Mouse (Mus musculus) bone marrow, adult 2 months (tissue): ENCODE data around the gene Dnase1l3. TPM values are rescaled to one million over a fixed set of nuclear protein-coding genes. Genes with fewer than 3 reads are reported as not detected.

ENCODE experiments used
- H3K27ac ChIP-seq: fragments of 200-500 bp; 2 replicates; pipeline ENCODE4 v1.5.1; 2012; ENCODE audit warnings: low read depth, mild to moderate bottlenecking, control low read depth, inconsistent platforms, low read length; ENCODE audit not compliant: control insufficient read depth, poor library complexity, insufficient read depth
- H3K4me1 ChIP-seq: fragments of 200-500 bp; 2 replicates; pipeline ENCODE4 v1.6.1; 2011; ENCODE audit warnings: low read length; ENCODE audit not compliant: control insufficient read depth, insufficient read depth
- H3K4me3 ChIP-seq: fragments of 200-500 bp; replicated peaks from 2 replicates; pipeline ENCODE3; 2011; ENCODE audit warnings: mild to moderate bottlenecking, low read depth, low read length, control low read depth; ENCODE audit not compliant: control insufficient read depth
- CTCF ChIP-seq: fragments of 200-500 bp; IDR thresholded peaks from 2 replicates; pipeline ENCODE4 v1.5.1; 2011; ENCODE audit warnings: low read length, control low read depth; ENCODE audit not compliant: control insufficient read depth, insufficient read depth
- POLR2A ChIP-seq: fragments of 200-500 bp; IDR thresholded peaks from 2 replicates; pipeline ENCODE4 v1.6.1; 2011; ENCODE audit warnings: low read depth, mild to moderate bottlenecking, control low read depth, low read length, borderline replicate concordance; ENCODE audit not compliant: control insufficient read depth
- WGBS: fragments of 180-500 bp; shearing (Covaris S2); methylation state at CpG from one replicate; pipeline ENCODE4 v1.1.7; 2018; 5-methylcytosine and 5-hydroxymethylcytosine counted together
- polyA plus RNA-seq: library from polyadenylated mRNA; stranded (reverse); fragments of >200 nt; gene quantifications from 2 replicates; pipeline ENCODE4 v1.2.4, GENCODE M21; 2011; ENCODE audit warnings: low replicate concordance; ENCODE audit not compliant: missing spikeins, insufficient read depth, insufficient read length

Dnase1l3 gene
- polyA plus RNA-seq, 1 experiment = 1.6 TPM

DNA sequence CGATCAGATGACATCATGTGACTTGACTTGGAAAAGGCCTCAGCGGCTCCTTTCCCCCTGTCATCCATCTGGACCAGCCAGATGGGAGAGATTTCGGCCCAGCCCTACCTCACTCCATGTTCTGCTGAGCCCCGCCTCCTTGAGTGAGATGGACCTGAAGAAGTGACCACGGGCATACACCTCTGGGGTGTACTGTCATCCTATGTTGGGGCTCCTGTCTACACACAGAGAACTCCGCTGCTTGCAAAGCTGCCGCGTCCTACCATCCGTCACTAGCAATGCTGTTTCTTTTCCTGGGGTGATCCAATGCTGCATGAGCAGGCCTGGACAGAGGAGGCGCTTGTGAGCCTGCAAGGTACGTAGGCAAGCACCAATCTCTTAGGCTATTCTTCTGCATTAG is 33.8 kb downstream of the Dnase1l3 start:
- 68% methylated on average over 11 of the region's 11 CpGs for WGBS
- Histone ChIP-seq H3K27ac (no peak overlapping the region), H3K4me3 (no peak overlapping the region), H3K4me1 (no peaks in the 10 kb centered on the region)
- TF ChIP-seq POLR2A = no peak
- TF ChIP-seq CTCF = 0 out of 2 replicates have a peak, but pooled peaks have one; percentile 29

DNA sequence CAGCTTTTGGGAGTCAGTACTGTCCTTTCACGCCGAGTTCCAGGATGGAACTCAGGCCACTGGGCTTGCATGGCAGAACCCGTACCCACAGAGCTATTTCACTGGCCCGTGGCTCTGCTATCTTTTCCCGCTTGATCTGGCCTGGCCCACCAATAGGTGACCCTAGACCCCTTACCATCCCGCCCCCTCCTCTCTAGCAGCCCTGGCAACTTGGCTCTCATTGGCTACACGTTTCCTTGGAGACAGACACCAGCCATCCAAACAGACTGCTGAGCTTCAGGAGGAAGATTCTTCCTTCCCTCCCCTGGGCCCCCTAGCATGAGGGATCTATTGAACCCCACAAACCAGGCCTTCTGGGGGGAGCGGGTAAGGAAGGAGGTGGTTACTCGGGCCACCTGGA is 37.3 kb downstream of the Dnase1l3 start, which contains the start of gene Gm45521:
Gene Gm45521 (plus strand): TSS at position 240 of the 400 bp plus-strand sequence.
- no peak within 1 kb of the TSS for H3K4me3 ChIP-seq
- WGBS = 84% methylated on average over 9 of the region's 9 CpGs
- H3K4me1 ChIP-seq = no peaks in the 10 kb centered on the region
- TF ChIP-seq POLR2A (no peak), CTCF (no peak)
- no peak within 1 kb of the TSS for H3K27ac ChIP-seq

DNA sequence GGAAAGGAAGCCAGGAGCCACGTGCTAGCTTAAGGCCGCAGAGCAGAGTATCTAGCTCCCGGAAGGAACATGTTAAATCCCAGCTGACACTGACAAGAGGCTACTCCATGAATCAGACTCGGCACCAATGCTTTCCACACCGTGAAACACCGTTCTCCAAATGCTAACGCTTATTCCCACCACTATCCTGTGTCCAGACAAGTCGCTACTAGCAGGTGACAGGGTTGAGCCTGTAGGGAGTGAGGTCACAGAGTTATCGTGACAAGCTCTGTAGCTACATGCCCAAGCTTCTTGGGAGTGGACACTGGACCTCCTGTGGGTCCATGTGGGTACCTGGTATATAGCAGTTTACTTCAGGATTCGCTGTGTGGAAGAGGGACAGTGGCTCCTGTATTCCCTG is 37.9 kb downstream of the Dnase1l3 start:
- no peak for TF ChIP-seq CTCF
- no peak for TF ChIP-seq POLR2A
- no peak overlapping the region for H3K27ac ChIP-seq
- no peak overlapping the region for H3K4me3 ChIP-seq
- WGBS = 85% methylated on average over 10 of the region's 10 CpGs
- no peaks in the 10 kb centered on the region for H3K4me1 ChIP-seq

DNA sequence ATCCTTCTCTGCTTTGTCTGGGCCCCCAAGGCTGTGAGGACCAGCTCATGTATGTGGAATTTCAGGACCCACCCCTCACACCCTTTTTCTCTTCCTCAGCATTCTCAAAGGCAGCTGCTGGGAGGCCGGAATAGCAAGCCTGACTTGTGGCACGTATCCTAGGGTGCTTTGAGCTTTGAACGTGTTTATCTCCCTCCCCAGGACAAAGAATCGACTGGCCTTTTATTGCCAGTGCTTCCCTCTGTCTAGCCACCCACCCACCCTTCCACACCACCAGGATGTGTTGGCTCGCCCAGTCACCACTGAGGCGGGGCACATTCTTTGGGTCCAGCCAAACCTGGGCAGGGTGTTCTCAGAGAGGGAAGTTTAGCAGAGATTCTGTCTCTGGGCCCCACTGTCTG is 40.3 kb downstream of the Dnase1l3 start:
- H3K4me3 ChIP-seq = no peak overlapping the region
- TF ChIP-seq POLR2A = no peak
- TF ChIP-seq CTCF = no peak
- H3K4me1 ChIP-seq = no peaks in the 10 kb centered on the region
- WGBS = 74% methylated on average over 6 of the region's 6 CpGs
- H3K27ac ChIP-seq = no peak overlapping the region

- WGBS = 71% methylated on average over 12 of the region's 12 CpGs
- Histone ChIP-seq H3K4me1 (no peaks in the 10 kb centered on the region), H3K4me3 (no peak overlapping the region), H3K27ac (no peak overlapping the region)
- no peak for TF ChIP-seq POLR2A
- TF ChIP-seq CTCF = no peak
Observed at GRCm38 (mm10) chr14:7952610-7953254, 41.6 kb downstream of the Dnase1l3 start.

- H3K27ac ChIP-seq = no peak overlapping the region
- H3K4me1 ChIP-seq = no peaks in the 10 kb centered on the region
- TF ChIP-seq POLR2A (no peak), CTCF (no peak)
- no peak overlapping the region for H3K4me3 ChIP-seq
- 88% methylated on average over 9 of the region's 9 CpGs for WGBS
Observed at GRCm38 (mm10) chr14:7951234-7951633, 43.1 kb downstream of the Dnase1l3 start.

DNA sequence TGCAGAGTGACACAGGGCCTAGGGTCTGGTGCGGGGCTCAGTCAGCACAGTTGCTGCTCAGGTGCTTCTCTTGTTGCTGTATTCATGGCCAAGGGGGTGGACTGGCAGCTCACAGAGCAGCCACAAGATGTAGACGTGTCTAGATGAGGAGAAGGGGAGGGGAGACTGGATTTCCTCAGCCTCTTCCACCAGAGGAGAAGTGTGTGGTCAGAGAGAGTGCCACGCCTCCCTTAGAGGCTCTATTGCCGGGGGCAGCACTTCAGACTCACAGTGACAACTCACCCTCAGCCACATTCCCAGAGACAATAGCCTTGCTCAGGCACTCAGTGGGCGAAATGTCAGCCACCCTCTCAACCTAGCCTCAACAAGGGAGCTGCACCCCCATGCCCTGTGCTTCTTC is 49.1 kb downstream of the Dnase1l3 start:
- H3K27ac ChIP-seq = no peak overlapping the region
- TF ChIP-seq POLR2A (no peak), CTCF (no peak)
- no peak overlapping the region for H3K4me3 ChIP-seq
- 38% methylated on average over 5 of the region's 5 CpGs for WGBS
- H3K4me1 ChIP-seq = no peaks in the 10 kb centered on the region; the same call in 1 of the 2 replicates

DNA sequence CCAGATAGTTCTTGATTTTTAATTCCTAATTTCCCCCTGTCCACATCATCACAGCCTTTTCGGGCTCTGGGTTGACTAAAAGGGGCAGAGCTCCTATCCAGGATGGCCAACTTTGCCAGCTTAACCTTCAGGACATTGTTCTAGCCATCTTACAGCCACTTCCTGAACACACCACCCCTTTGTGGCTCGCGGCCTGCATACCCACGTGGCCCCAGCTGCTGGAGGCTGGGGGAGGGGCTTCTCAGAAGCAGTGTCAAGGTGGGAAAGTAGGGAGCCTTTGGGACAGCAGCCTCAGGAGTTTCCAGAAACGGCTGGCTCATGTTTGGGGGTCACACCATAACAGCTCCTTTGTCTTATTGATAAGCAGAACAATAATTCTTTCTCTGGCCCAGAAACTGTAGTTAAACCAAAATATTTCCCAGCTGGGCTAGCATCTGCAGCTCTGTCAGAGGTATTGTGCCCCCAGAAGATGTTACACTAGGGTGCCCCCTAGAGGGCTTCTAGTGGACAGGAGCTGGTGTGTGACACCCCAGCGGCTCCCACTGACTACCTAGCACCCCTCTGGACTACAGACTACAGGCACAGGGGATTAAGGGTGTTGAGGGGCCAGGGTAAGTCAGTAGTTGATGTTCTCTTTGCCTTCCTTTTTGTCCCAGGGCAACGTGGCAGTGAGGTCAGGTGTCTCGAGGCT is 49.9 kb downstream of the Dnase1l3 start:
- Histone ChIP-seq H3K4me1 (no peaks in the 10 kb centered on the region; the same call in 1 of the 2 replicates), H3K4me3 (no peak overlapping the region), H3K27ac (no peak overlapping the region)
- TF ChIP-seq CTCF = peak; percentile 32; the same call in 1 of the 2 replicates
- TF ChIP-seq POLR2A = no peak
- WGBS = 35% methylated on average over 8 of the region's 8 CpGs

GRCm38 (mm10) chr14:7943801-7944135 is 50.6 kb downstream of the Dnase1l3 start:
- Histone ChIP-seq H3K27ac (no peak overlapping the region), H3K4me3 (no peak overlapping the region), H3K4me1 (no peaks in the 10 kb centered on the region; the same call in 1 of the 2 replicates)
- WGBS = 83% methylated on average over 3 of the region's 3 CpGs
- TF ChIP-seq CTCF (no peak), POLR2A (no peak)
